Mouse (Mus musculus): ENCODE measurements at regions not wholly inside any gene's neighbourhood (a gene's known extent, or its start where the extent isn't known, plus 50 kb on each side); places are given as distances from the start of the nearest gene placed in this dataset.

DNA sequence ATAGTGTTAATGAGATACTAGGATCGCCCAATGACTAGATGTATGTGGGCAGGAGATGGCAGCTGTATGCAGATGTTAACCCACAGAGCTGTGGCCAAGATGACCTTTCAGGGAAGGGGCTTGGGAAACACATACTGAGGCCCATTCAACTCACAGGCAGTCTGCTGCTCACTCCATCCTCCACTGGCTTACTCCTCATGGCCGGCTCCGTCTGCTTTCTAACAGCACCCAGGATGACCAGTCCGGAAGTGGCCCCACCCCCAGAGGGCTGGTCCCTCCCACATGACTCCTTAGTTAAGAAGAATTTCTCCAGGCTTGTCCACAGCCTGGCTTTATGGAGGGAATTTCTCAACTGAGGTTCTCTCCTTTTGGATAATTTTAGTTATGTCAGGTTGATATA is 161.8 kb upstream of the Fbxl17 start:
- peaks cover 6% of the 10 kb centered on the region; the same call in 1 of the 2 replicates for H3K4me1 ChIP-seq (replicated peaks; ENCODE audit: low read depth, low read length)
- H3K4me3 ChIP-seq (replicated peaks; ENCODE audit: low read length): no peak overlapping the region
- no peaks in the 10 kb centered on the region for H3K9me3 ChIP-seq (ENCODE audit: low read length)
- H3K27me3 ChIP-seq (ENCODE audit: insufficient read depth, low read length): no peaks in the 10 kb centered on the region
- H3K36me3 ChIP-seq (ENCODE audit: insufficient read depth, low read length): no peaks in the 10 kb centered on the region
- no peak for TF ChIP-seq NANOG (IDR thresholded peaks at IDR 0.05; ENCODE audit: borderline replicate concordance, low read length)
- TF ChIP-seq POU5F1 (IDR thresholded peaks at IDR 0.05; ENCODE audit: borderline replicate concordance, low read length): no peak
- TF ChIP-seq CTCF (conservative IDR thresholded peaks at IDR 0.05; ENCODE audit: low read length): no peak

DNA sequence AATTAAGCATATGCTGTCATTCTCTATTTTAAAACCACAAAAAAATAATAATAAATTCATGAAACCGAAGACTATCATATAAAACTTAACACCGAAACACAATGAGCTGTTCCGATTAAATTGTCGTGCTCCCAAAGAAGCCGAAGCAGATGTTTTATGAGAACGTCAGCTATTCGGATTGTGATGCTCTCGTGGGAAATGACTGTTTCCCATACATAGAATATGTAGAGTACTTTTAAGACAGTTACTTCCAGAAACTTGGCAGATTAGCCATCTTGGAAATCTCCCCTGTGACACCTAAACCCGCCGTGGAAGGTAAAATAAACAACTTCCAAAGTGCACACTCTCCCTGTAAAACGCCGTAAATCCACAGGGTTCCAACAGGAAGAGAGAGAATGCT is 162.4 kb upstream of the Fbxl17 start:
- Histone ChIP-seq H3K36me3 (ENCODE audit: insufficient read depth, low read length) (no peaks in the 10 kb centered on the region), H3K27me3 (ENCODE audit: insufficient read depth, low read length) (no peaks in the 10 kb centered on the region), H3K4me1 (replicated peaks; ENCODE audit: low read depth, low read length) (peaks cover 6% of the 10 kb centered on the region; the same call in 1 of the 2 replicates), H3K4me3 (replicated peaks; ENCODE audit: low read length) (no peak overlapping the region), H3K9me3 (ENCODE audit: low read length) (no peaks in the 10 kb centered on the region)
- TF ChIP-seq CTCF (conservative IDR thresholded peaks at IDR 0.05; ENCODE audit: low read length): no peak
- no peak for TF ChIP-seq NANOG (IDR thresholded peaks at IDR 0.05; ENCODE audit: borderline replicate concordance, low read length)
- TF ChIP-seq POU5F1 (IDR thresholded peaks at IDR 0.05; ENCODE audit: borderline replicate concordance, low read length): no peak

GRCm38 (mm10) chr17:63676791-63677190 is 177.0 kb upstream of the Fbxl17 start:
- Histone ChIP-seq H3K9me3 (ENCODE audit: low read length) (peaks cover 11% of the 10 kb centered on the region), H3K4me1 (replicated peaks; ENCODE audit: low read depth, low read length) (peaks cover 6% of the 10 kb centered on the region), H3K36me3 (ENCODE audit: insufficient read depth, low read length) (no peaks in the 10 kb centered on the region), H3K4me3 (replicated peaks; ENCODE audit: low read length) (no peak overlapping the region), H3K27me3 (ENCODE audit: insufficient read depth, low read length) (no peaks in the 10 kb centered on the region)
- TF ChIP-seq POU5F1 (IDR thresholded peaks at IDR 0.05; ENCODE audit: borderline replicate concordance, low read length): no peak
- no peak for TF ChIP-seq NANOG (IDR thresholded peaks at IDR 0.05; ENCODE audit: borderline replicate concordance, low read length)
- no peak for TF ChIP-seq CTCF (conservative IDR thresholded peaks at IDR 0.05; ENCODE audit: low read length)

DNA sequence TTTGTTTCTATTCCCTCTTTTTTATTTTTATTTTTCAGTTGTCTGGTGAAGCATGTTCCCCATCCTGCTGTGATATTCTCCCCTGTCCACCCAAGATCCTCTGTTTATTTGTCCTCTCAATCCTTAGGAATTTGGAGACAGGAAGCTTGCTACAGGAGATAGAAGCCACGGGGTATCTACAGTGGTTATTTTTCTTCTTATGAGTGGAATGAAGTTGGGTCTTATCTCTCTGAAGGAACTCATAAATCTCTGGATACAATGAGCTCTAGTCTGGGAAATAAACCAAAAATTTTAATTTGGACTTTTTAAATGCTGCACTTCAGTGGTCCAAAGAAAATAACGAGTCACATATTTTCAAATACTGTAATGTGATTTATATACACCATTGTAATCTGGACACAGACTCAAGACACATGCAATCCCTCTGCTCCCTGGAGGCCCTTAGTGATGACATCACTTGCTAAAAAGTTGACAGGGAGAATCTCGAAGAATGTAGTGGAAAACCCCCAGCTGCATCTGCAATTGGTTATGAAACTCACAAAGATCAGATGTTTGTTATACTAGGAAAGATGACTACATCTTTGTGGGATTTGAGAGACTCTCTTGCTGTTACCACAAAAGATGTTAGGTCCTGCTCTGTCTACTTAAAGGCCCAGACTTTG is 178.3 kb upstream of the Fbxl17 start:
- Histone ChIP-seq H3K27me3 (ENCODE audit: insufficient read depth, low read length) (no peaks in the 10 kb centered on the region), H3K36me3 (ENCODE audit: insufficient read depth, low read length) (no peaks in the 10 kb centered on the region), H3K4me3 (replicated peaks; ENCODE audit: low read length) (no peak overlapping the region), H3K4me1 (replicated peaks; ENCODE audit: low read depth, low read length) (peaks cover 6% of the 10 kb centered on the region), H3K9me3 (ENCODE audit: low read length) (peaks cover 2% of the 10 kb centered on the region; the same call in 1 of the 2 replicates)
- no peak for TF ChIP-seq POU5F1 (IDR thresholded peaks at IDR 0.05; ENCODE audit: borderline replicate concordance, low read length)
- no peak for TF ChIP-seq CTCF (conservative IDR thresholded peaks at IDR 0.05; ENCODE audit: low read length)
- TF ChIP-seq NANOG (IDR thresholded peaks at IDR 0.05; ENCODE audit: borderline replicate concordance, low read length): no peak

GRCm38 (mm10) chr17:63680479-63680878 is 180.7 kb upstream of the Fbxl17 start:
- Histone ChIP-seq H3K4me1 (replicated peaks; ENCODE audit: low read depth, low read length) (no peaks in the 10 kb centered on the region), H3K36me3 (ENCODE audit: insufficient read depth, low read length) (no peaks in the 10 kb centered on the region), H3K9me3 (ENCODE audit: low read length) (no peaks in the 10 kb centered on the region), H3K4me3 (replicated peaks; ENCODE audit: low read length) (no peak overlapping the region), H3K27me3 (ENCODE audit: insufficient read depth, low read length) (no peaks in the 10 kb centered on the region)
- TF ChIP-seq CTCF (conservative IDR thresholded peaks at IDR 0.05; ENCODE audit: low read length) (no peak), NANOG (IDR thresholded peaks at IDR 0.05; ENCODE audit: borderline replicate concordance, low read length) (no peak), POU5F1 (IDR thresholded peaks at IDR 0.05; ENCODE audit: borderline replicate concordance, low read length) (no peak)

DNA sequence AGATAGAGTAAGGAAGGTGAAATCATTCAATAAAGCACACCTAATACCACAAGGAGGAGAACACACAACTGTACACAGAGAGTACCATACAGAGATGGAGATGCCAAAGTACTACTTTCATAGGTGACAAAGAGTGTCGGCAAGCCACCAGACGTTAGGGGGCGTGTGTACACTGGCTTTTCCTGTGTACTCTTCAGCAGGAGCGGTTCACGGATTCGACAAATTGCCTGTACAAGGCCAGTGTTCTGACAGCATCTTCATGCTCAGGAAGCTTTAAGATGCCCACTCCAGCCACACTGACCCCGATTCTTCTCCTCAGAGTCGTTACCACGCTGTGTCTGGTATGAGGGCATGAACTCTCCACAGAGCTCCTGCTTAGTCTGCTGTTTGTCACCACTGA is 179.5 kb upstream of the Fer start:
- no peaks in the 10 kb centered on the region for H3K4me1 ChIP-seq (replicated peaks; ENCODE audit: low read depth, low read length)
- H3K36me3 ChIP-seq (ENCODE audit: insufficient read depth, low read length): no peaks in the 10 kb centered on the region
- no peak overlapping the region for H3K4me3 ChIP-seq (replicated peaks; ENCODE audit: low read length)
- no peak for TF ChIP-seq POU5F1 (IDR thresholded peaks at IDR 0.05; ENCODE audit: borderline replicate concordance, low read length)
- TF ChIP-seq CTCF (conservative IDR thresholded peaks at IDR 0.05; ENCODE audit: low read length): no peak
- no peak for TF ChIP-seq NANOG (IDR thresholded peaks at IDR 0.05; ENCODE audit: borderline replicate concordance, low read length)
- H3K9me3 ChIP-seq (ENCODE audit: low read length): no peaks in the 10 kb centered on the region
- H3K27me3 ChIP-seq (ENCODE audit: insufficient read depth, low read length): no peaks in the 10 kb centered on the region

DNA sequence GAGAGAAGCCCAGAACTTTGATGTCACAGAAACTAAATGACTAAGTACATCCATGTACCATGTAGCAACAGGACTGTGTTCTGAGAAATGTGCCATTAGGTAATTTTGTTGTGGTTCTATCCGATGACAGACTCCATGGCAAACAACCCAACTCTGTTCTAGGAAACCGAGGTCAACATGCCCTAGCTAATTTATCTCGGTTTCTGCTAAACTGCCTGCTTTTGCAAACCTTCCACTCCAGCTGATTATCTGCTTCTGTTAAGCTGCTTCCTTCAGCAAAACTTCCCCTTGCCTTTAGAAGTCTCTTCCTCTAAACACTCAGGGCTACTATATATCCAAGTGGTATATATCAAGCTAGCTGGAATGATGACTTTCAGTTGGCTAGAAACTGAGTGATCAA is 178.8 kb upstream of the Fer start:
- no peaks in the 10 kb centered on the region for H3K4me1 ChIP-seq (replicated peaks; ENCODE audit: low read depth, low read length)
- TF ChIP-seq POU5F1 (IDR thresholded peaks at IDR 0.05; ENCODE audit: borderline replicate concordance, low read length): no peak
- TF ChIP-seq NANOG (IDR thresholded peaks at IDR 0.05; ENCODE audit: borderline replicate concordance, low read length): no peak
- no peak for TF ChIP-seq CTCF (conservative IDR thresholded peaks at IDR 0.05; ENCODE audit: low read length)
- no peaks in the 10 kb centered on the region for H3K27me3 ChIP-seq (ENCODE audit: insufficient read depth, low read length)
- H3K4me3 ChIP-seq (replicated peaks; ENCODE audit: low read length): no peak overlapping the region
- H3K36me3 ChIP-seq (ENCODE audit: insufficient read depth, low read length): no peaks in the 10 kb centered on the region
- H3K9me3 ChIP-seq (ENCODE audit: low read length): no peaks in the 10 kb centered on the region

- Histone ChIP-seq H3K4me3 (replicated peaks; ENCODE audit: low read length) (no peak overlapping the region), H3K36me3 (ENCODE audit: insufficient read depth, low read length) (no peaks in the 10 kb centered on the region), H3K9me3 (ENCODE audit: low read length) (no peaks in the 10 kb centered on the region), H3K27me3 (ENCODE audit: insufficient read depth, low read length) (no peaks in the 10 kb centered on the region), H3K4me1 (replicated peaks; ENCODE audit: low read depth, low read length) (no peaks in the 10 kb centered on the region)
- TF ChIP-seq POU5F1 (IDR thresholded peaks at IDR 0.05; ENCODE audit: borderline replicate concordance, low read length) (no peak), CTCF (conservative IDR thresholded peaks at IDR 0.05; ENCODE audit: low read length) (no peak), NANOG (IDR thresholded peaks at IDR 0.05; ENCODE audit: borderline replicate concordance, low read length) (no peak)
Observed at GRCm38 (mm10) chr17:63685956-63686355, 176.9 kb upstream of the Fer start.

DNA sequence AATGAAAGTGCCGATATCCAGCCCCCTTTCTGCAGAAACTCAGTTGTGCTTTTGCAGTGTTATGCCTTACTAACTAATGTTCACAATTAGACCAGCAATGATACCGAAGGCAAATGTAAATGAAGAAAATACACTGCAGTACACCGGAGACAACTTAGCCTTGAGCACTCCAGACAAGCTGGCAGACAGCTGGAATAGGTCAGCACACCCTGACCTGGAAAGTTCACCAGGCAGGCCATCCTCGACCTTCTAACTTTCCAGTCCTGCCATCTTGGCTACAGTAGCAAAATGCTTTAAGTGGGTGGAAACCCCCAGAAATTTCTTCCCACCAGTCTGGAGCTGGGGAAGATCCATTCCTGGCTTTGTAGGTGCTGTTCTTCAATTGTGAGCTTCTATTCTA is 176.5 kb upstream of the Fer start:
- no peaks in the 10 kb centered on the region for H3K36me3 ChIP-seq (ENCODE audit: insufficient read depth, low read length)
- no peaks in the 10 kb centered on the region for H3K4me1 ChIP-seq (replicated peaks; ENCODE audit: low read depth, low read length)
- H3K4me3 ChIP-seq (replicated peaks; ENCODE audit: low read length): no peak overlapping the region
- no peaks in the 10 kb centered on the region for H3K9me3 ChIP-seq (ENCODE audit: low read length)
- TF ChIP-seq NANOG (IDR thresholded peaks at IDR 0.05; ENCODE audit: borderline replicate concordance, low read length) (no peak), POU5F1 (IDR thresholded peaks at IDR 0.05; ENCODE audit: borderline replicate concordance, low read length) (no peak), CTCF (conservative IDR thresholded peaks at IDR 0.05; ENCODE audit: low read length) (no peak)
- no peaks in the 10 kb centered on the region for H3K27me3 ChIP-seq (ENCODE audit: insufficient read depth, low read length)
